Mouse (Mus musculus): ENCODE results near the gene Lrrc28. TPM values are rescaled to one million over a fixed set of nuclear protein-coding genes. Genes with fewer than 3 reads are reported as not detected.

Lrrc28 gene
- polyA plus RNA-seq, 1 experiment from 2014 or later: 13.5 TPM

- WGBS: 84% methylated on average over 4 of the region's 4 CpGs
- H3K9me3 ChIP-seq (ENCODE audit: control insufficient read depth, low read length): no peaks in the 10 kb centered on the region
- H3K27me3 ChIP-seq (ENCODE audit: control insufficient read depth, insufficient read depth, low read depth, low read length): no peaks in the 10 kb centered on the region
- ATAC-seq (ENCODE audit: low read depth): no peak
- no peak overlapping the region for H3K4me3 ChIP-seq (ENCODE audit: low read length)
- H3K36me3 ChIP-seq (ENCODE audit: control insufficient read depth, insufficient read depth, low read length): no peaks in the 10 kb centered on the region
- no peak overlapping the region for H3K27ac ChIP-seq (ENCODE audit: low read length)
- H3K4me2 ChIP-seq (ENCODE audit: low read depth, low read length): no peak overlapping the region
- peaks cover 14% of the 10 kb centered on the region for H3K4me1 ChIP-seq (replicated peaks; ENCODE audit: control insufficient read depth, insufficient read depth, low read length)
- H3K9ac ChIP-seq (ENCODE audit: low read length): no peak overlapping the region
Measured at GRCm38 (mm10) chr7:67483698-67484097, 161.4 kb downstream of the Lrrc28 start.

- Histone ChIP-seq H3K4me2 (ENCODE audit: low read depth, low read length) (no peak overlapping the region), H3K4me1 (replicated peaks; ENCODE audit: control insufficient read depth, insufficient read depth, low read length) (peaks cover 14% of the 10 kb centered on the region), H3K9me3 (ENCODE audit: control insufficient read depth, low read length) (no peaks in the 10 kb centered on the region), H3K4me3 (ENCODE audit: low read length) (no peak overlapping the region), H3K27me3 (ENCODE audit: control insufficient read depth, insufficient read depth, low read depth, low read length) (no peaks in the 10 kb centered on the region), H3K9ac (ENCODE audit: low read length) (no peak overlapping the region), H3K27ac (ENCODE audit: low read length) (no peak overlapping the region), H3K36me3 (ENCODE audit: control insufficient read depth, insufficient read depth, low read length) (no peaks in the 10 kb centered on the region)
- peak; percentile 72 for ATAC-seq (ENCODE audit: low read depth)
- WGBS: 65% methylated on average over 17 of the region's 17 CpGs
Measured at GRCm38 (mm10) chr7:67479576-67480413, 165.3 kb downstream of the Lrrc28 start.

- H3K36me3 ChIP-seq (ENCODE audit: control insufficient read depth, insufficient read depth, low read length): no peaks in the 10 kb centered on the region
- WGBS: 56% methylated on average over 5 of the region's 5 CpGs
- H3K4me3 ChIP-seq (ENCODE audit: low read length): no peak overlapping the region
- peaks cover 14% of the 10 kb centered on the region for H3K4me1 ChIP-seq (replicated peaks; ENCODE audit: control insufficient read depth, insufficient read depth, low read length)
- no peak overlapping the region for H3K27ac ChIP-seq (ENCODE audit: low read length)
- peak; percentile 48 for ATAC-seq (ENCODE audit: low read depth)
- no peaks in the 10 kb centered on the region for H3K9me3 ChIP-seq (ENCODE audit: control insufficient read depth, low read length)
- no peak overlapping the region for H3K9ac ChIP-seq (ENCODE audit: low read length)
- H3K27me3 ChIP-seq (ENCODE audit: control insufficient read depth, insufficient read depth, low read depth, low read length): no peaks in the 10 kb centered on the region
- no peak overlapping the region for H3K4me2 ChIP-seq (ENCODE audit: low read depth, low read length)
Measured at GRCm38 (mm10) chr7:67479168-67479567, 165.9 kb downstream of the Lrrc28 start.

GRCm38 (mm10) chr7:67477996-67478395 lies 167.1 kb downstream of the Lrrc28 start:
- Histone ChIP-seq H3K4me1 (replicated peaks; ENCODE audit: control insufficient read depth, insufficient read depth, low read length) (peaks cover 14% of the 10 kb centered on the region), H3K36me3 (ENCODE audit: control insufficient read depth, insufficient read depth, low read length) (no peaks in the 10 kb centered on the region), H3K27ac (ENCODE audit: low read length) (no peak overlapping the region), H3K27me3 (ENCODE audit: control insufficient read depth, insufficient read depth, low read depth, low read length) (no peaks in the 10 kb centered on the region), H3K4me3 (ENCODE audit: low read length) (no peak overlapping the region), H3K9me3 (ENCODE audit: control insufficient read depth, low read length) (no peaks in the 10 kb centered on the region), H3K4me2 (ENCODE audit: low read depth, low read length) (no peak overlapping the region), H3K9ac (ENCODE audit: low read length) (no peak overlapping the region)
- 70% methylated on average over 8 of the region's 10 CpGs for WGBS
- no peak for ATAC-seq (ENCODE audit: low read depth)

- Histone ChIP-seq H3K27ac (ENCODE audit: low read length) (peak overlapping the region; percentile 41), H3K4me3 (ENCODE audit: low read length) (no peak overlapping the region), H3K4me1 (replicated peaks; ENCODE audit: control insufficient read depth, insufficient read depth, low read length) (peaks cover 4% of the 10 kb centered on the region), H3K36me3 (ENCODE audit: control insufficient read depth, insufficient read depth, low read length) (no peaks in the 10 kb centered on the region), H3K9me3 (ENCODE audit: control insufficient read depth, low read length) (no peaks in the 10 kb centered on the region), H3K27me3 (ENCODE audit: control insufficient read depth, insufficient read depth, low read depth, low read length) (no peaks in the 10 kb centered on the region), H3K9ac (ENCODE audit: low read length) (no peak overlapping the region), H3K4me2 (ENCODE audit: low read depth, low read length) (0 out of 2 replicates have a peak overlapping the region, but pooled peaks have one; percentile 4)
- ATAC-seq (ENCODE audit: low read depth): peak; percentile 92
- WGBS: 32% methylated on average over 11 of the region's 11 CpGs
Measured at GRCm38 (mm10) chr7:67471295-67471694, 173.8 kb downstream of the Lrrc28 start.

GRCm38 (mm10) chr7:67468802-67469408 lies 176.2 kb downstream of the Lrrc28 start:
- H3K4me3 ChIP-seq (ENCODE audit: low read length): no peak overlapping the region
- no peak overlapping the region for H3K4me2 ChIP-seq (ENCODE audit: low read depth, low read length)
- H3K36me3 ChIP-seq (ENCODE audit: control insufficient read depth, insufficient read depth, low read length): no peaks in the 10 kb centered on the region
- peaks cover 12% of the 10 kb centered on the region for H3K4me1 ChIP-seq (replicated peaks; ENCODE audit: control insufficient read depth, insufficient read depth, low read length)
- H3K9me3 ChIP-seq (ENCODE audit: control insufficient read depth, low read length): no peaks in the 10 kb centered on the region
- H3K9ac ChIP-seq (ENCODE audit: low read length): no peak overlapping the region
- H3K27me3 ChIP-seq (ENCODE audit: control insufficient read depth, insufficient read depth, low read depth, low read length): no peaks in the 10 kb centered on the region
- WGBS: 79% methylated on average over 7 of the region's 7 CpGs
- no peak for ATAC-seq (ENCODE audit: low read depth)
- no peak overlapping the region for H3K27ac ChIP-seq (ENCODE audit: low read length)

- H3K4me2 ChIP-seq (ENCODE audit: low read depth, low read length): no peak overlapping the region
- H3K27me3 ChIP-seq (ENCODE audit: control insufficient read depth, insufficient read depth, low read depth, low read length): no peaks in the 10 kb centered on the region
- no peaks in the 10 kb centered on the region for H3K36me3 ChIP-seq (ENCODE audit: control insufficient read depth, insufficient read depth, low read length)
- H3K27ac ChIP-seq (ENCODE audit: low read length): no peak overlapping the region
- H3K9ac ChIP-seq (ENCODE audit: low read length): no peak overlapping the region
- WGBS: 91% methylated on average over 3 of the region's 3 CpGs
- H3K4me3 ChIP-seq (ENCODE audit: low read length): no peak overlapping the region
- no peak for ATAC-seq (ENCODE audit: low read depth)
- no peaks in the 10 kb centered on the region for H3K9me3 ChIP-seq (ENCODE audit: control insufficient read depth, low read length)
- peaks cover 18% of the 10 kb centered on the region for H3K4me1 ChIP-seq (replicated peaks; ENCODE audit: control insufficient read depth, insufficient read depth, low read length)
Measured at GRCm38 (mm10) chr7:67468180-67468579, 176.9 kb downstream of the Lrrc28 start.

- Histone ChIP-seq H3K27me3 (ENCODE audit: control insufficient read depth, insufficient read depth, low read depth, low read length) (no peaks in the 10 kb centered on the region), H3K4me1 (replicated peaks; ENCODE audit: control insufficient read depth, insufficient read depth, low read length) (peaks cover 30% of the 10 kb centered on the region), H3K9ac (ENCODE audit: low read length) (no peak overlapping the region), H3K27ac (ENCODE audit: low read length) (no peak overlapping the region), H3K4me3 (ENCODE audit: low read length) (no peak overlapping the region), H3K9me3 (ENCODE audit: control insufficient read depth, low read length) (no peaks in the 10 kb centered on the region), H3K36me3 (ENCODE audit: control insufficient read depth, insufficient read depth, low read length) (no peaks in the 10 kb centered on the region), H3K4me2 (ENCODE audit: low read depth, low read length) (no peak overlapping the region)
- ATAC-seq (ENCODE audit: low read depth): no peak
- WGBS: 81% methylated on average over 2 of the region's 2 CpGs
Measured at GRCm38 (mm10) chr7:67466322-67466721, 178.7 kb downstream of the Lrrc28 start.

- Histone ChIP-seq H3K27me3 (ENCODE audit: control insufficient read depth, insufficient read depth, low read depth, low read length) (no peaks in the 10 kb centered on the region), H3K9me3 (ENCODE audit: control insufficient read depth, low read length) (no peaks in the 10 kb centered on the region), H3K4me3 (ENCODE audit: low read length) (no peak overlapping the region), H3K4me2 (ENCODE audit: low read depth, low read length) (no peak overlapping the region), H3K27ac (ENCODE audit: low read length) (no peak overlapping the region), H3K36me3 (ENCODE audit: control insufficient read depth, insufficient read depth, low read length) (no peaks in the 10 kb centered on the region), H3K9ac (ENCODE audit: low read length) (no peak overlapping the region), H3K4me1 (replicated peaks; ENCODE audit: control insufficient read depth, insufficient read depth, low read length) (peaks cover 36% of the 10 kb centered on the region)
- no peak for ATAC-seq (ENCODE audit: low read depth)
- 89% methylated on average over 8 of the region's 8 CpGs for WGBS
Measured at GRCm38 (mm10) chr7:67464633-67465032, 180.4 kb downstream of the Lrrc28 start.
